In the genomic region with DNA sequence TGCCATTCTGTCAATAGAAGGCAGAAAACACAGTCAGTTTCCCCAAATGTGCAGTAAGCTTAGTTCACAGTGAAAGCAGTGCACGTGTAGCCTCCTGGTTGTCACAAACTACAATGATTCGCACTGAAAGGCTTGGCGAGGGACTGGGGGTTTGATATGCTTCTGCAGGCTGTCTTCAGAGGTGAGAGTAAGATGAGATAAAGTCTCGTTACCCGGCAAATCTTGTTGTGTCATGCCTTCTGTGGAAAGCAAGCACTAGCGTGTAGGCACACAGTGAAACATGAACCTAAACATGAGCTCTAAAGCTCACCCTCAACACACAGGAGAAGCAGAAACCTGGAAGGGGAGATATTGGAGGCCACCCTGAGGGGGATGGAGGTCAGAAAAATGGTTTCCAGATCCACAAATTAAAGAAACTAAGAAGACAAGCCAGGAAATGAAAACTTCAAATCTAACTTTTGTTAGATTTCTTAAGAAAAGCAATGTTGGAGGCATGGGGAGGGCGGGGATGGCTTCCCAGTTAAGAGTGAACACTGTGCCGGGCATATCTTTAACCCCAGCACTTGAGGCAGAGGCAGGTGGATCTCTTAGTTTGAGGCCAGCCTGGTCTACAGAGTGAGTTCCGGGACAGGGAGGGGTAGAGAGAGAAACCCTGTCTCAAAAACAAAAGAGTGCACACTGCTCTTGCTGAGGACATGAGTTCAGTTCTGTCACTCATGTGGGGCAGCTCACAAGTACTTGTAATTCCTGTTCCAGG, we compare ENCODE assay signal across 24 mouse cellular contexts. TPM values are rescaled to one million over a fixed set of nuclear protein-coding genes. Genes with fewer than 3 reads are reported as not detected.
DNase-seq lines count a peak whose midpoint lies in the region; ATAC-seq and TF ChIP-seq lines count a peak whose summit lies in the region.
"Had no signal": no experiment of that assay in that cellular context is flagged by ENCODE, and none has a peak within 500 bp of the region (broad histone marks: within the 10 kb centered on the region; RNA-seq: fewer than 3 reads in every experiment).

No protein-coding gene starts in this region.

- TF ChIP-seq CTCF in left cerebral cortex, adult 2 months (IDR thresholded peaks at IDR 0.05), result no peak
- no peak for TF ChIP-seq CTCF in liver, embryonic 14.5 days (IDR thresholded peaks at IDR 0.05; ENCODE audit: low read depth)

- H3K27ac ChIP-seq in left cerebral cortex, adult 2 months, result peak overlapping the region; percentile 29; the same call in 1 of the 2 replicates
- H3K27ac ChIP-seq in liver, embryonic 14.5 days, result peak overlapping the region; percentile 79
- H3K27ac ChIP-seq: embryonic facial prominence, embryonic 13.5 days; heart, embryonic 10.5 days; hindbrain, embryonic 15.5 days; limb, embryonic 15.5 days; neural tube, embryonic 15.5 days had no signal

- H3K9me3 ChIP-seq in liver, embryonic 14.5 days (ENCODE audit: control insufficient read depth, low read length), result no peaks in the 10 kb centered on the region
- H3K9me3 ChIP-seq: embryonic facial prominence, embryonic 13.5 days; heart, embryonic 10.5 days; hindbrain, embryonic 15.5 days; limb, embryonic 15.5 days; neural tube, embryonic 15.5 days had no signal

- no peak for DNase-seq in left cerebral cortex, adult 2 months (ENCODE audit: extremely low spot score in 1 of 2, low spot score in 2 of 2)
- DNase-seq in left cerebral cortex, postnatal 4 days, result no peak
- peak; percentile 33 for DNase-seq in c-Kit-positive CD71-positive TER-119-negative erythroid progenitor cells, embryonic 14.5 days (ENCODE audit: low read depth)
- peak; percentile 54 to 55 (median 54) for DNase-seq in liver, embryonic 14.5 days (ENCODE audit: low read depth in 3 of 3, low spot score in 3 of 3)
- DNase-seq in kidney, adult 8-10 months, result no peak
- DNase-seq in cerebellum, postnatal 14 days, result no peak
- DNase-seq in cerebellum, adult 11 months, result no peak
- DNase-seq: adrenal gland, adult 8-10 months; cerebellum, adult 9-11 months; heart, postnatal 4 days; kidney, adult 2 months; kidney, postnatal 10 days; layer of hippocampus, postnatal 36 days; lung, postnatal 4 days; right cerebral cortex, adult 18-20 months; right cerebral cortex, postnatal 4 days; thymus, adult 2 months had no signal

- peak; percentile 23; the same call in 1 of the 2 replicates for TF ChIP-seq EP300 in liver, embryonic 14.5 days (IDR thresholded peaks at IDR 0.05; ENCODE audit: low read depth)

- H3K4me3 ChIP-seq in left cerebral cortex, adult 2 months, result no peak overlapping the region
- H3K4me3 ChIP-seq in liver, embryonic 14.5 days (ENCODE audit: insufficient read depth in 1 of 2, low read depth in 2 of 2, low read length in 2 of 2), result no peak overlapping the region
- H3K4me3 ChIP-seq: embryonic facial prominence, embryonic 13.5 days; heart, embryonic 10.5 days; hindbrain, embryonic 15.5 days; limb, embryonic 15.5 days; neural tube, embryonic 15.5 days had no signal

- no peaks in the 10 kb centered on the region for H3K27me3 ChIP-seq in liver, embryonic 14.5 days (ENCODE audit: control insufficient read depth, insufficient read depth, low read length)
- H3K27me3 ChIP-seq: embryonic facial prominence, embryonic 13.5 days; hindbrain, embryonic 15.5 days; limb, embryonic 15.5 days; neural tube, embryonic 15.5 days had no signal

- peak overlapping the region; percentile 15 for H3K9ac ChIP-seq in liver, embryonic 14.5 days (replicated peaks)
- H3K9ac ChIP-seq: embryonic facial prominence, embryonic 13.5 days; hindbrain, embryonic 15.5 days; limb, embryonic 15.5 days; neural tube, embryonic 15.5 days had no signal

- ATAC-seq in liver, embryonic 14.5 days (ENCODE audit: insufficient read depth), result peak; percentile 78
- ATAC-seq: forebrain, embryonic 14.5 days had no signal

- intact Hi-C loops in left cerebral cortex, adult 2 months (cut with DNase I), result no loop called here
- intact Hi-C loops in left cerebral cortex, postnatal 4 days (cut with DNase I), result no loop called here

- peaks cover 3% of the 10 kb centered on the region for H3K36me3 ChIP-seq in liver, embryonic 14.5 days (replicated peaks; ENCODE audit: control insufficient read depth, insufficient read depth, low read depth)

- H3K4me2 ChIP-seq in liver, embryonic 14.5 days (ENCODE audit: low read depth), result peak overlapping the region; percentile 41
- H3K4me2 ChIP-seq: embryonic facial prominence, embryonic 13.5 days; hindbrain, embryonic 15.5 days; limb, embryonic 15.5 days; midbrain, embryonic 11.5 days; neural tube, embryonic 15.5 days had no signal

- H3K4me1 ChIP-seq in liver, embryonic 14.5 days (replicated peaks; ENCODE audit: control insufficient read depth in 2 of 2, insufficient read depth in 2 of 2, low read length in 1 of 2), result peaks cover 35 to 39% of the 10 kb centered on the region in 2 experiments
- H3K4me1 ChIP-seq: embryonic facial prominence, embryonic 13.5 days; hindbrain, embryonic 15.5 days; limb, embryonic 15.5 days; neural tube, embryonic 15.5 days had no signal

- 24% methylated on average over 9 of the region's 9 CpGs for WGBS in liver, embryonic 14.5 days (ENCODE audit: insufficient replicate concordance)

RNA-seq across cellular contexts. Expression of gene Ndrg3, which starts 33.2 kb away (rescaled TPM):
- total RNA-seq in left cerebral cortex, adult 2 months (2021), result 100 to 1,000 TPM; 457 to 473 TPM
- 100 to 1,000 TPM; 267 to 276 TPM for total RNA-seq in left cerebral cortex, postnatal 4 days (2021)
- polyA plus RNA-seq in liver, embryonic 14.5 days (2012; rRNA removed), result 30.3 and 31.7 TPM in 2 replicates
- polyA plus RNA-seq in liver, embryonic 14.5 days (2014; fragmentation: Nextera tagmentation; extraction: Ambion mirVana), result 29.2 and 34.8 TPM in 2 replicates

RNA-seq across cellular contexts. Expression of gene Dsn1, which starts 48.3 kb away (rescaled TPM):
- total RNA-seq in left cerebral cortex, adult 2 months (2021), result 1 to 10 TPM; 5.8 to 6.3 TPM
- 1 to 10 TPM; 7.4 to 8.4 TPM for total RNA-seq in left cerebral cortex, postnatal 4 days (2021)
- polyA plus RNA-seq in liver, embryonic 14.5 days (2012; rRNA removed), result 11.2 and 19.2 TPM in 2 replicates
- 30.2 and 30.6 TPM in 2 replicates for polyA plus RNA-seq in liver, embryonic 14.5 days (2014; fragmentation: Nextera tagmentation; extraction: Ambion mirVana)

Comparison
In these comparisons a context has a peak if more than half of its experiments do, and no peak if none do; other contexts are left out.
1. DNase-seq: peak in c-Kit-positive CD71-positive TER-119-negative erythroid progenitor cells, embryonic 14.5 days (single experiment) and liver, embryonic 14.5 days (3 of 3); none in left cerebral cortex, adult 2 months (0 of 2), left cerebral cortex, postnatal 4 days (single experiment), kidney, adult 8-10 months (0 of 2), cerebellum, postnatal 14 days (0 of 2) and cerebellum, adult 11 months (single experiment).